Mouse (Mus musculus): ENCODE measurements around the gene Terf2.
"Not testable (repeated sequence)": the region's sequence is repeated elsewhere in the genome, so short reads cannot be mapped to it uniquely, and the experiment has no call there.

Gene Terf2

GRCm38 (mm10) chr8:107056973-107057369 lies 39.4 kb downstream of the Terf2 start:
- DNase-seq (ENCODE audit: low spot score): no peak

- peak; percentile 99 for DNase-seq (ENCODE audit: low spot score)
These were observed 40.0 kb downstream of the Terf2 start, which contains the start of the genes Cog8 and Nip7 for GRCm38 (mm10) chr8:107056076-107056972. TSS of gene Cog8 (minus strand) at chr8:107056689. TSS of gene Nip7 (plus strand) at chr8:107056877.

- DNase-seq (ENCODE audit: low spot score): no peak
These were observed 44.3 kb downstream of the Terf2 start for GRCm38 (mm10) chr8:107052046-107052445.

GRCm38 (mm10) chr8:107049480-107049879 lies 46.9 kb downstream of the Terf2 start:
- no peak for DNase-seq (ENCODE audit: low spot score)

- no peak for DNase-seq (ENCODE audit: low spot score)
These were observed 48.0 kb downstream of the Terf2 start, which contains the start of gene Pdf for GRCm38 (mm10) chr8:107048061-107048941. TSS of gene Pdf (minus strand) at chr8:107048614.

- no peak for DNase-seq (ENCODE audit: low spot score)
These were observed 49.4 kb downstream of the Terf2 start for GRCm38 (mm10) chr8:107046976-107047375.

- DNase-seq (ENCODE audit: low spot score): no peak
These were observed 50.9 kb downstream of the Terf2 start for GRCm38 (mm10) chr8:107045478-107045877.

- no peak for DNase-seq (ENCODE audit: low spot score)
These were observed 55.7 kb downstream of the Terf2 start for GRCm38 (mm10) chr8:107040632-107041031.

GRCm38 (mm10) chr8:107036626-107037025 lies 59.7 kb downstream of the Terf2 start:
- DNase-seq (ENCODE audit: low spot score): no peak

GRCm38 (mm10) chr8:107035641-107036040 lies 60.7 kb downstream of the Terf2 start:
- DNase-seq (ENCODE audit: low spot score): no peak

GRCm38 (mm10) chr8:107033609-107034008 lies 62.7 kb downstream of the Terf2 start:
- not testable (repeated sequence) for DNase-seq (ENCODE audit: low spot score)

- peak; percentile 42 for DNase-seq (ENCODE audit: low spot score)
These were observed 64.7 kb downstream of the Terf2 start for GRCm38 (mm10) chr8:107031577-107032090.

- DNase-seq (ENCODE audit: low spot score): peak; percentile 96
These were observed 65.4 kb downstream of the Terf2 start, which contains the start of gene Vps4a for GRCm38 (mm10) chr8:107030650-107031576. TSS of gene Vps4a (plus strand) at chr8:107031222.

GRCm38 (mm10) chr8:107030058-107030457 lies 66.3 kb downstream of the Terf2 start:
- DNase-seq (ENCODE audit: low spot score): no peak

- no peak for DNase-seq (ENCODE audit: low spot score)
These were observed 67.0 kb downstream of the Terf2 start for GRCm38 (mm10) chr8:107029310-107029709.

- no peak for DNase-seq (ENCODE audit: low spot score)
These were observed 72.9 kb downstream of the Terf2 start for GRCm38 (mm10) chr8:107023479-107023878.
